Mouse (Mus musculus) adrenal gland, postnatal 10 days (tissue): ENCODE measurements around the gene Olfr114. TPM values are rescaled to one million over a fixed set of nuclear protein-coding genes. Genes with fewer than 3 reads are reported as not detected.

Experiments
- DNase-seq: peaks from one replicate; pipeline ENCODE4 v3.0.0; 2021; ENCODE audit warnings: mixed read lengths
- long read RNA-seq, 2 experiments: library from polyadenylated mRNA; stranded (forward); transcript quantifications; one replicate each; pipeline ENCODE4 v2.0.0; 2021
- total RNA-seq, 2 experiments: library from RNA; stranded (reverse); gene quantifications; 2 replicates each; pipeline ENCODE4 v1.2.3; 2021

The Olfr114 gene
- not detected for total RNA-seq
- long read RNA-seq, experiment 1, result 0 reads
- long read RNA-seq, experiment 2, result 0 reads

GRCm38 (mm10) chr17:37592643-37593042 is at the start of gene Olfr114:
Gene Olfr114 (minus strand): TSS chr17:37592743.
- no peak for DNase-seq

GRCm38 (mm10) chr17:37627009-37627408 is 34.5 kb upstream of the Olfr114 start, which contains the start of the genes Olfr115 and Olfr116:
Gene Olfr115 (minus strand): TSS chr17:37627109.
Gene Olfr116 (minus strand): TSS chr17:37627199.
- no peak for DNase-seq

- DNase-seq, result no peak
These were observed 15.0 kb downstream of the Olfr114 start, which contains the start of gene Olfr113 for GRCm38 (mm10) chr17:37577563-37577962. Gene Olfr113 (minus strand): TSS chr17:37577663.

GRCm38 (mm10) chr17:37569351-37569750 is 23.2 kb downstream of the Olfr114 start, which contains the start of gene Olfr112:
Gene Olfr112 (minus strand): TSS chr17:37569451.
- DNase-seq, result no peak

DNA sequence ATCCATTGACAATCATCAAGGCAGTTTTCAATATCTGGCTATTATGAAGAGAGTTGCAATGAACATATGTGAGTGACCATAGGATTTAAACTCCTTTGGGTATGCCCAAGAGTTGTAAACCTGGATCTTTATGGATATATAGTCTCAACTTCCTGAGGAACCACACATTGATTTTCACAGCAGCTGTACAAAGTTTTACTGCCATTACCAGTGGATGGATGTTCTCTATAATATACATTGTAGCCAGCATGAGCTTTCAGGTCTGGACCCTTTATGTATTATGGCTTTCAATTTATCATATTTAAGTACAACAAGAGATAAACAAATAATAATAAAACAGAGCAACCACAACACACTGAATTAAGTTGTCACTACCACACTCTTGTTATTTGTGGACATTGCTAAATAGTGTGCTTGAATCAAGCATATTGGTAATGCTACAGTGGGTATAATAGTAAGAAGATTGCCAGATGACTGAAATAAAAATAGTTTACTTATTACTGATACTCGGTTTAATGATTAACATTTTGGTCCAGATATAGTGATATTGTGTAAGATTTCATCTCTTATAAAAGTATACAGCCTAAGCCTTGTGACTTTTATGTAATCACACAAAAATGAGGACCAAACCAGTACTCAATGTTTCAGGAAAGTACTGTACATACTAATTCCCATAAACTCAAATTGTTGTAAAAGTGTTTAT is 33.5 kb downstream of the Olfr114 start:
- no peak for DNase-seq

DNA sequence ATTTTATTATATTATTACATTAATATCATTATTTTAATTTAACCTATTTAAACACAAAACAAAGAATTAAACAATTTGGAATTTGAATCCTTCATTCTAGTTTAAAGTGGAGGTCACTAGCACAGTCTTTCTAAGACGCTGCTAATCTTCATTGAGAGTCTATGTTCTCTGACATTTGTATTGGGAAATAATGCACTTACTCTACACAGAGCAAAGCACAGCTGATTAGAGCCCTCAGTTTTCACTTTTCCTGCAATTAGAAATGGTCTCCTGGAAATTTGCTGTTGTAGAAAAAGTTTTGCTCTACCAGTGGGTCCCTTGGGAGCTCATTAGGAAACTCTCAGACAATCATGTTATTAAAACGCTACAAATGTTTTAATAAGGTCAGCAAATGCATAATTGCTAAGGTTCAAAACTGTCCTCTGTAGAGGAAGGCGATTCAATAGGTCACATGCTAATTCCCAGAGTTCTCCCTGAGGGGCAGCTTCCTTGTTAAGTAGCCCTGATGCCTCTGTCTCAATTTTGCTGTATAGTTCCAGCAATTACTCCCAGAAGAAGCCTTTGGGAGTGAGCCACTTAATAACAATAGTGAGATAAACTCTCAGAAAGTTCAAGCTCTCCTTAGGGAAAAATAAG is 48.6 kb downstream of the Olfr114 start:
- DNase-seq, result no peak

GRCm38 (mm10) chr17:37541454-37542119 is 51.0 kb downstream of the Olfr114 start:
- DNase-seq, result no peak

Other genes starting within 250 kb of the Olfr114 start
- gene Olfr104-ps, start 233.2 kb downstream of the Olfr114 start, total RNA-seq, result not detected
- gene Olfr105-ps, start 213.7 kb downstream of the Olfr114 start, total RNA-seq, result not detected
- not detected for gene Olfr106-ps, start 202.3 kb downstream of the Olfr114 start, total RNA-seq
- not detected for gene Olfr107, start 193.5 kb downstream of the Olfr114 start, total RNA-seq
- not detected for gene Olfr108, start 147.3 kb downstream of the Olfr114 start, total RNA-seq
- not detected for gene Olfr109, start 133.8 kb downstream of the Olfr114 start, total RNA-seq
- gene H2-M2, start 109.2 kb downstream of the Olfr114 start, total RNA-seq, result under 1 TPM; 0.36 to 0.60 TPM
- not detected for gene Olfr110, start 100.3 kb downstream of the Olfr114 start, total RNA-seq
- not detected for gene Olfr111, start 84.7 kb downstream of the Olfr114 start, total RNA-seq
- gene Olfr112, start 23.3 kb downstream of the Olfr114 start, total RNA-seq, result not detected
- not detected for gene Olfr113, start 15.1 kb downstream of the Olfr114 start, total RNA-seq
- not detected for gene Olfr115, start 34.4 kb upstream of the Olfr114 start, total RNA-seq
- gene Olfr116, start 34.5 kb upstream of the Olfr114 start, total RNA-seq, result not detected
- not detected for gene Olfr117, start 71.0 kb upstream of the Olfr114 start, total RNA-seq
- gene Olfr118, start 74.2 kb upstream of the Olfr114 start, total RNA-seq, result not detected
- not detected for gene Olfr119, start 103.8 kb upstream of the Olfr114 start, total RNA-seq
- gene Olfr120, start 129.1 kb upstream of the Olfr114 start, total RNA-seq, result not detected
- gene Olfr121, start 156.1 kb upstream of the Olfr114 start, total RNA-seq, result not detected
- gene Olfr122, start 175.9 kb upstream of the Olfr114 start, total RNA-seq, result not detected
- gene Olfr123, start 200.8 kb upstream of the Olfr114 start, total RNA-seq, result not detected
- not detected for gene Olfr124, start 207.1 kb upstream of the Olfr114 start, total RNA-seq
- not detected for gene Olfr125, start 240.2 kb upstream of the Olfr114 start, total RNA-seq